Mouse (Mus musculus): ENCODE data around the gene Birc3.

GRCm38 (mm10) chr9:7824916-7825315, 48.1 kb downstream of the Birc3 start:
- TF ChIP-seq CTCF (IDR thresholded peaks at IDR 0.05; ENCODE audit: low read depth, low read length) (no peak), POLR2A (IDR thresholded peaks at IDR 0.05; ENCODE audit: insufficient read depth, low read length) (no peak), EP300 (IDR thresholded peaks at IDR 0.05; ENCODE audit: insufficient read depth, low read depth, low read length) (no peak)

Measured in ES-Bruce4 (cell line).